Mouse (Mus musculus) midbrain, postnatal 0 days (tissue): ENCODE results near the gene Crip3. TPM values are rescaled to one million over a fixed set of nuclear protein-coding genes. Genes with fewer than 3 reads are reported as not detected.

Experiments used
- ATAC-seq: fragments of 200-750 bp; cut with Nextera tagmentation; 2 replicates; pipeline ENCODE4 v1.8.0; 2017; ENCODE audit warnings: moderate number of reproducible peaks, mild to moderate bottlenecking, moderate TSS enrichment, moderate library complexity; ENCODE audit not compliant: low FRiP score
- DNase-seq: peaks from one replicate; pipeline ENCODE4 v3.0.0-alpha.2; 2015; ENCODE audit warnings: low spot score
- H3K27ac ChIP-seq: fragments of 300-500 bp; sonication (generic); 2 replicates; pipeline ENCODE4 v1.5.1; 2014; ENCODE audit warnings: low read depth, mild to moderate bottlenecking, low read length, mixed read lengths
- H3K27me3 ChIP-seq: fragments of 300-500 bp; sonication (generic); 2 replicates; pipeline ENCODE4 v1.6.1; 2014; ENCODE audit warnings: low read length, control low read depth, mixed read lengths; ENCODE audit not compliant: insufficient read depth
- H3K36me3 ChIP-seq: fragments of 300-500 bp; sonication (generic); 2 replicates; pipeline ENCODE4 v1.6.1; 2014; ENCODE audit warnings: low read length, control low read depth, mixed read lengths; ENCODE audit not compliant: insufficient read depth
- H3K4me1 ChIP-seq: fragments of 300-500 bp; sonication (generic); 2 replicates; pipeline ENCODE4 v1.6.1; 2014; ENCODE audit warnings: mild to moderate bottlenecking, control low read depth, antibody characterized with exemption, low read length, mixed read lengths; ENCODE audit not compliant: insufficient read depth
- H3K4me2 ChIP-seq: fragments of 300-500 bp; sonication (generic); 2 replicates; pipeline ENCODE4 v1.6.1; 2014; ENCODE audit warnings: low read depth, mild to moderate bottlenecking, low read length, mixed read lengths; ENCODE audit not compliant: poor library complexity, severe bottlenecking
- H3K4me3 ChIP-seq: fragments of 300-500 bp; sonication (generic); 2 replicates; pipeline ENCODE4 v1.5.1; 2014; ENCODE audit warnings: low read depth, mild to moderate bottlenecking, low read length, moderate library complexity
- H3K9ac ChIP-seq: fragments of 300-500 bp; sonication (generic); replicated peaks from 2 replicates; pipeline ENCODE4 v1.6.1; 2014; ENCODE audit warnings: mild to moderate bottlenecking, low read length, moderate library complexity, mixed read lengths; ENCODE audit not compliant: poor library complexity, severe bottlenecking
- H3K9me3 ChIP-seq: fragments of 300-500 bp; sonication (generic); 2 replicates; pipeline ENCODE4 v1.6.1; 2016; ENCODE audit warnings: low read length, control low read depth
- CTCF ChIP-seq: IDR thresholded peaks from 2 replicates; pipeline ENCODE4 v1.5.1; 2016; ENCODE audit warnings: antibody characterized with exemption, mild to moderate bottlenecking
- WGBS: fragments of 180-500 bp; shearing (Covaris S2); extraction: QIAGEN DNeasy Blood & Tissue Kit; methylation state at CpG from one replicate; pipeline ENCODE4 v1.1.7; 2014; 5-methylcytosine and 5-hydroxymethylcytosine counted together
- polyA plus RNA-seq: library from polyadenylated mRNA; unstranded; fragments of >200 nt; fragmentation: Nextera tagmentation; extraction: Ambion mirVana; gene quantifications from 2 replicates; pipeline ENCODE4 v1.2.1, GENCODE M21; 2015
- total RNA-seq: library from RNA; depleted of rRNA; stranded (reverse); fragments of >200 nt; gene quantifications from 2 replicates; pipeline ENCODE4 v1.2.3, GENCODE M21; 2014

The Crip3 gene
- total and polyA plus RNA-seq, 2 experiments from 2014 or later, result 2.0 to 2.1 TPM

- no peak for TF ChIP-seq CTCF
- no peaks in the 10 kb centered on the region for H3K27me3 ChIP-seq
- ATAC-seq (no peak), DNase-seq (no peak)
- no peaks in the 10 kb centered on the region for H3K9me3 ChIP-seq
- H3K4me1 ChIP-seq, result peaks cover 13% of the 10 kb centered on the region; the same call in 1 of the 2 replicates
- no peak overlapping the region for H3K9ac ChIP-seq
- peaks cover 10% of the 10 kb centered on the region for H3K36me3 ChIP-seq
- no peak overlapping the region for H3K4me3 ChIP-seq
- 57% methylated on average over 3 of the region's 3 CpGs for WGBS
- no peak overlapping the region for H3K27ac ChIP-seq
- H3K4me2 ChIP-seq, result no peak overlapping the region
Measured at GRCm38 (mm10) chr17:46458439-46458838, 29.7 kb downstream of the Crip3 start.

GRCm38 (mm10) chr17:46460673-46461072 lies 31.9 kb downstream of the Crip3 start:
- DNase-seq, result no peak
- H3K36me3 ChIP-seq, result peaks cover 19% of the 10 kb centered on the region
- H3K4me2 ChIP-seq, result 0 out of 2 replicates have a peak overlapping the region, but pooled peaks have one; percentile 6
- 14% methylated on average over 28 of the region's 32 CpGs for WGBS
- H3K27ac ChIP-seq, result no peak overlapping the region
- H3K27me3 ChIP-seq, result no peaks in the 10 kb centered on the region
- no peak for TF ChIP-seq CTCF
- ATAC-seq, result no peak
- H3K9ac ChIP-seq, result no peak overlapping the region
- H3K4me3 ChIP-seq, result no peak overlapping the region; the same call in 1 of the 2 replicates
- no peaks in the 10 kb centered on the region for H3K9me3 ChIP-seq
- H3K4me1 ChIP-seq, result no peaks in the 10 kb centered on the region

GRCm38 (mm10) chr17:46461347-46461746 lies 32.6 kb downstream of the Crip3 start:
- no peaks in the 10 kb centered on the region for H3K4me1 ChIP-seq
- peaks cover 23% of the 10 kb centered on the region for H3K36me3 ChIP-seq
- no peak overlapping the region for H3K27ac ChIP-seq
- H3K27me3 ChIP-seq, result no peaks in the 10 kb centered on the region
- WGBS, result 30% methylated on average over 8 of the region's 8 CpGs
- H3K9me3 ChIP-seq, result no peaks in the 10 kb centered on the region
- ATAC-seq (no peak), DNase-seq (no peak)
- no peak overlapping the region for H3K9ac ChIP-seq
- H3K4me2 ChIP-seq, result peak overlapping the region; percentile 20
- TF ChIP-seq CTCF, result peak; percentile 40
- H3K4me3 ChIP-seq, result no peak overlapping the region

GRCm38 (mm10) chr17:46462226-46462625 lies 33.5 kb downstream of the Crip3 start:
- no peak for TF ChIP-seq CTCF
- H3K4me1 ChIP-seq, result no peaks in the 10 kb centered on the region
- no peak overlapping the region for H3K4me2 ChIP-seq
- no peak overlapping the region for H3K9ac ChIP-seq
- ATAC-seq, result no peak
- WGBS, result 91% methylated on average over 5 of the region's 5 CpGs
- H3K27ac ChIP-seq, result no peak overlapping the region
- no peaks in the 10 kb centered on the region for H3K27me3 ChIP-seq
- peaks cover 31% of the 10 kb centered on the region for H3K36me3 ChIP-seq
- no peak overlapping the region for H3K4me3 ChIP-seq
- no peak for DNase-seq
- no peaks in the 10 kb centered on the region for H3K9me3 ChIP-seq

- no peaks in the 10 kb centered on the region for H3K4me1 ChIP-seq
- H3K9ac ChIP-seq, result no peak overlapping the region
- no peaks in the 10 kb centered on the region for H3K9me3 ChIP-seq
- no peak for TF ChIP-seq CTCF
- 74% methylated on average over 9 of the region's 9 CpGs for WGBS
- H3K4me2 ChIP-seq, result no peak overlapping the region
- H3K4me3 ChIP-seq, result no peak overlapping the region
- peaks cover 62% of the 10 kb centered on the region for H3K36me3 ChIP-seq
- ATAC-seq (no peak), DNase-seq (no peak)
- H3K27me3 ChIP-seq, result no peaks in the 10 kb centered on the region
- no peak overlapping the region for H3K27ac ChIP-seq
Measured at GRCm38 (mm10) chr17:46467830-46468229, 39.1 kb downstream of the Crip3 start.

- Histone ChIP-seq H3K27ac (no peak overlapping the region), H3K27me3 (no peaks in the 10 kb centered on the region), H3K9ac (no peak overlapping the region), H3K4me2 (no peak overlapping the region), H3K9me3 (no peaks in the 10 kb centered on the region), H3K36me3 (peaks cover 67% of the 10 kb centered on the region), H3K4me3 (no peak overlapping the region), H3K4me1 (no peaks in the 10 kb centered on the region)
- ATAC-seq (no peak), DNase-seq (no peak)
- 89% methylated on average over 8 of the region's 8 CpGs for WGBS
- no peak for TF ChIP-seq CTCF
Measured at GRCm38 (mm10) chr17:46476601-46477000, 47.9 kb downstream of the Crip3 start.
